Mouse (Mus musculus): ENCODE measurements at regions not wholly inside any gene's neighbourhood (a gene's known extent, or its start where the extent isn't known, plus 50 kb on each side); places are given as distances from the start of the nearest gene placed in this dataset.

- no peak for DNase-seq (ENCODE audit: low read depth)
These were observed 125.2 kb upstream of the Tent5a start for GRCm38 (mm10) chr9:85452196-85452857.

- DNase-seq (ENCODE audit: low read depth): no peak
These were observed 124.2 kb upstream of the Tent5a start for GRCm38 (mm10) chr9:85451349-85451748.

- DNase-seq (ENCODE audit: low read depth): no peak
These were observed 123.7 kb upstream of the Tent5a start for GRCm38 (mm10) chr9:85450877-85451276.

- DNase-seq (ENCODE audit: low read depth): no peak
These were observed 122.3 kb upstream of the Tent5a start for GRCm38 (mm10) chr9:85449493-85449892.

- no peak for DNase-seq (ENCODE audit: low read depth)
These were observed 115.8 kb upstream of the Tent5a start for GRCm38 (mm10) chr9:85442761-85443505.

GRCm38 (mm10) chr9:85439664-85440063, 112.5 kb upstream of the Tent5a start:
- DNase-seq (ENCODE audit: low read depth): no peak

GRCm38 (mm10) chr9:85432220-85432619, 105.1 kb upstream of the Tent5a start:
- DNase-seq (ENCODE audit: low read depth): no peak

- no peak for DNase-seq (ENCODE audit: low read depth)
These were observed 99.7 kb upstream of the Tent5a start for GRCm38 (mm10) chr9:85426809-85427208.

- no peak for DNase-seq (ENCODE audit: low read depth)
These were observed 96.8 kb upstream of the Tent5a start for GRCm38 (mm10) chr9:85423908-85424307.

- no peak for DNase-seq (ENCODE audit: low read depth)
These were observed 87.2 kb upstream of the Tent5a start for GRCm38 (mm10) chr9:85414391-85414790.

GRCm38 (mm10) chr9:85413813-85414212, 86.7 kb upstream of the Tent5a start:
- no peak for DNase-seq (ENCODE audit: low read depth)

GRCm38 (mm10) chr9:85410643-85411296, 83.6 kb upstream of the Tent5a start:
- DNase-seq (ENCODE audit: low read depth): no peak

- DNase-seq (ENCODE audit: low read depth): no peak
These were observed 82.9 kb upstream of the Tent5a start for GRCm38 (mm10) chr9:85409974-85410506.

- DNase-seq (ENCODE audit: low read depth): no peak
These were observed 81.3 kb upstream of the Tent5a start for GRCm38 (mm10) chr9:85408461-85408860.

- no peak for DNase-seq (ENCODE audit: low read depth)
These were observed 80.4 kb upstream of the Tent5a start for GRCm38 (mm10) chr9:85407592-85407991.

- no peak for DNase-seq (ENCODE audit: low read depth)
These were observed 74.6 kb upstream of the Tent5a start for GRCm38 (mm10) chr9:85401736-85402135.

GRCm38 (mm10) chr9:85400600-85401313, 73.6 kb upstream of the Tent5a start:
- DNase-seq (ENCODE audit: low read depth): no peak

- DNase-seq (ENCODE audit: low read depth): no peak
These were observed 67.8 kb upstream of the Tent5a start for GRCm38 (mm10) chr9:85394975-85395374.

GRCm38 (mm10) chr9:85391283-85391682, 64.1 kb upstream of the Tent5a start:
- DNase-seq (ENCODE audit: low read depth): no peak

GRCm38 (mm10) chr9:85388775-85389393, 61.7 kb upstream of the Tent5a start:
- no peak for DNase-seq (ENCODE audit: low read depth)

- no peak for DNase-seq (ENCODE audit: low read depth)
These were observed 55.3 kb upstream of the Tent5a start for GRCm38 (mm10) chr9:85382413-85382812.

GRCm38 (mm10) chr9:85380756-85381155, 53.6 kb upstream of the Tent5a start:
- no peak for DNase-seq (ENCODE audit: low read depth)

Measured in c-Kit-positive CD71-positive TER-119-negative erythroid progenitor cells, embryonic 14.5 days (primary cell).